Mouse (Mus musculus) retina, embryonic 14.5 days (tissue): ENCODE data around the gene Usp46.
"Not testable (repeated sequence)": the region's sequence is repeated elsewhere in the genome, so short reads cannot be mapped to it uniquely, and the experiment has no call there.

Experiments
- DNase-seq: peaks from one replicate; pipeline ENCODE4 v3.0.0-alpha.2; 2015; ENCODE audit warnings: low spot score

Gene Usp46

GRCm38 (mm10) chr5:74028221-74028620 lies 40.0 kb downstream of the Usp46 start:
- no peak for DNase-seq

- no peak for DNase-seq
Measured at GRCm38 (mm10) chr5:74020506-74020905, 47.7 kb downstream of the Usp46 start.

- DNase-seq = no peak
Measured at GRCm38 (mm10) chr5:74018870-74019565, 49.2 kb downstream of the Usp46 start.

GRCm38 (mm10) chr5:74017488-74017887 lies 50.7 kb downstream of the Usp46 start:
- DNase-seq = no peak

- DNase-seq = no peak
Measured at GRCm38 (mm10) chr5:74011629-74012028, 56.6 kb downstream of the Usp46 start.

- no peak for DNase-seq
Measured at GRCm38 (mm10) chr5:74007492-74008070, 60.6 kb downstream of the Usp46 start.

- DNase-seq = no peak
Measured at GRCm38 (mm10) chr5:74005936-74006335, 62.3 kb downstream of the Usp46 start.

- DNase-seq = no peak
Measured at GRCm38 (mm10) chr5:74001743-74002142, 66.5 kb downstream of the Usp46 start.

GRCm38 (mm10) chr5:73998966-73999365 lies 69.3 kb downstream of the Usp46 start:
- no peak for DNase-seq

GRCm38 (mm10) chr5:73994850-73995249 lies 73.4 kb downstream of the Usp46 start:
- DNase-seq = no peak

GRCm38 (mm10) chr5:73993538-73993937 lies 74.7 kb downstream of the Usp46 start:
- DNase-seq = peak; percentile 17

GRCm38 (mm10) chr5:73992321-73992720 lies 75.9 kb downstream of the Usp46 start:
- no peak for DNase-seq

GRCm38 (mm10) chr5:73989532-73989931 lies 78.7 kb downstream of the Usp46 start:
- no peak for DNase-seq

- no peak for DNase-seq
Measured at GRCm38 (mm10) chr5:73987777-73988560, 80.3 kb downstream of the Usp46 start.

- no peak for DNase-seq
Measured at GRCm38 (mm10) chr5:73977426-73977825, 90.8 kb downstream of the Usp46 start.

- DNase-seq = no peak
Measured at GRCm38 (mm10) chr5:73971701-73972100, 96.5 kb downstream of the Usp46 start.

- DNase-seq = no peak
Measured at GRCm38 (mm10) chr5:73970024-73970628, 98.1 kb downstream of the Usp46 start.

- DNase-seq = no peak
Measured at GRCm38 (mm10) chr5:73969338-73969737, 98.9 kb downstream of the Usp46 start.

GRCm38 (mm10) chr5:73959779-73960178 lies 108.5 kb downstream of the Usp46 start:
- DNase-seq = no peak

- not testable (repeated sequence) for DNase-seq
Measured at GRCm38 (mm10) chr5:73958614-73959013, 109.6 kb downstream of the Usp46 start.

GRCm38 (mm10) chr5:73958096-73958495 lies 110.1 kb downstream of the Usp46 start:
- DNase-seq = no peak

GRCm38 (mm10) chr5:73955691-73956090 lies 112.5 kb downstream of the Usp46 start:
- DNase-seq = no peak

- no peak for DNase-seq
Measured at GRCm38 (mm10) chr5:73955005-73955404, 113.2 kb downstream of the Usp46 start.
